Mouse (Mus musculus) forebrain, embryonic 14.5 days (tissue): Measurements from ENCODE around the gene Sumo3. TPM values are rescaled to one million over a fixed set of nuclear protein-coding genes. Genes with fewer than 3 reads are reported as not detected.

ENCODE experiments used
- ATAC-seq: fragments of 200-750 bp; cut with Nextera tagmentation; 2 replicates; pipeline ENCODE4 v1.8.0; 2017; ENCODE audit warnings: mild to moderate bottlenecking, moderate library complexity
- DNase-seq: peaks from one replicate; pipeline ENCODE4 v3.0.0-alpha.2; 2015; ENCODE audit warnings: low spot score
- H3K27ac ChIP-seq: fragments of 300-500 bp; sonication (generic); 2 replicates; pipeline ENCODE4 v1.5.1; 2014; ENCODE audit warnings: low read depth, mild to moderate bottlenecking, control low read depth, low read length, moderate library complexity
- H3K27me3 ChIP-seq: fragments of 300-500 bp; sonication (generic); replicated peaks from 2 replicates; pipeline ENCODE4 v1.6.1; 2014; ENCODE audit warnings: low read length, control low read depth, mixed read lengths; ENCODE audit not compliant: control insufficient read depth, insufficient read depth
- H3K36me3 ChIP-seq: fragments of 300-500 bp; sonication (generic); 2 replicates; pipeline ENCODE4 v1.6.1; 2014; ENCODE audit warnings: low read length, control low read depth; ENCODE audit not compliant: control insufficient read depth, insufficient read depth
- H3K4me1 ChIP-seq: fragments of 300-500 bp; sonication (generic); 2 replicates; pipeline ENCODE4 v1.6.1; 2014; ENCODE audit warnings: antibody characterized with exemption, low read length, control low read depth; ENCODE audit not compliant: control insufficient read depth, insufficient read depth
- H3K4me2 ChIP-seq: fragments of 300-500 bp; sonication (generic); 2 replicates; pipeline ENCODE4 v1.6.1; 2014; ENCODE audit warnings: mild to moderate bottlenecking, control low read depth, low read length
- H3K4me3 ChIP-seq: fragments of 300-500 bp; sonication (generic); 2 replicates; pipeline ENCODE4 v1.5.1; 2014; ENCODE audit warnings: low read depth, low read length, control low read depth
- H3K9ac ChIP-seq: fragments of 300-500 bp; sonication (generic); 2 replicates; pipeline ENCODE4 v1.6.1; 2014; ENCODE audit warnings: mild to moderate bottlenecking, low read length, control low read depth, moderate library complexity
- H3K9me3 ChIP-seq: fragments of 300-500 bp; sonication (generic); replicated peaks from 2 replicates; pipeline ENCODE4 v1.6.1; 2016; ENCODE audit warnings: low read length, control low read depth, mixed read lengths; ENCODE audit not compliant: control insufficient read depth
- WGBS: fragments of 180-500 bp; shearing (Covaris S2); extraction: QIAGEN DNeasy Blood & Tissue Kit; methylation state at CpG from one replicate; pipeline ENCODE4 v1.1.7; 2014; 5-methylcytosine and 5-hydroxymethylcytosine counted together
- polyA plus RNA-seq: library from polyadenylated mRNA; unstranded; fragments of >200 nt; fragmentation: Nextera tagmentation; extraction: Ambion mirVana; gene quantifications from 2 replicates; pipeline ENCODE4 v1.2.1, GENCODE M21; 2014

Sumo3 gene
- 277 and 308 TPM in 2 replicates for polyA plus RNA-seq

DNA sequence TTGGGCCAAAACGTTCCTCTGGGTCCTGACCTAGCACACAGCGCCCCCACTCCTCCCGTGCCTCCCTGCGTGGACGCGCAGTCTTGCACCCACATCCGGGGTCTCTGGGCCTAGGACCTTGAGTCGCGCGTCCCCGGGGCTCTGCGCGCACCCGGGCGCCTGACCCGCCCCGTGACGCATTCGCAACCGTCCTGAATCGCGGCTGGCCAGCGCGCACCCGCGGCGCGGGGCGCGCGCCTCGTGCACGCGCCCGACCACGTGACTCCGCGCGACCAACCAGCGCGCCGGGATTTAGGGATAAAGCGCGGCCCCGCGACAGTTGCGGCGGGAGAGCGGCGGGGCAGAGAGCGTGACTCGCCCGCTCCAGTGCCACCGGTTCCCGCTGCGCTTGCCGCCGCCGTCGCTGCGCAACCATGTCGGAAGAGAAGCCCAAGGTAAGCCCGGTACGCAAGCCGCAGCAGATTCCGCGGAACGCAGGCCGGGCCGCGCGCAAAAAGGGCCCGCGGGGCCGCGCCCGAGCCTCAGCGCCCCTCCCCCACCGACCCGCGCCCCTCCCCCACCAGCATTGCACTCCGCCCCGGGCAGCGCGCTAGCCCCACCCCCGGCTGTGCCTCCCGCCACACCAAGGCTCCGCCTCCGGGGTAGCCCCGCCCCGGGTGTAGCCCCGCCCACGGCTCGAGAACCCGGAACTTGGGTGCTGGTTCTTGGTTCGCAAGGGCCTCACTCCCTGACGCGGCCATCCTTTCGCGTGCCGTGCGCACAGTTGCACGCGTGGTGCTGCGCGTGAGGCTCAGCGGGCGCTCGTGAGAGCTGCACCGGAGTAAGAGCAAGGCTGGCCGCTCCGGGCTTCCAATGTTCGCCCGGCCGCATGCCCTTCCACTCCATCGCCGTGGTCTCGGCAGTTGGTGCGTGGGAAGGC lies at the start of gene Sumo3, which contains the start of gene Gm49325:
Sumo3 (plus strand) TSS at position 190 of the 919 bp plus-strand sequence.
Gm49325 (plus strand) TSS at position 290 of the 919 bp plus-strand sequence.
- Histone ChIP-seq H3K9ac (peak within 1 kb of the TSS; percentile 78), H3K36me3 (peaks cover 15% of the 10 kb centered on the region), H3K4me2 (peak within 1 kb of the TSS; percentile 87), H3K27ac (peak within 1 kb of the TSS; percentile 94), H3K4me1 (peaks cover 12% of the 10 kb centered on the region), H3K27me3 (no peaks in the 10 kb centered on the region), H3K4me3 (peak within 1 kb of the TSS; percentile 63), H3K9me3 (no peaks in the 10 kb centered on the region)
- peak; percentile 89 for ATAC-seq
- DNase-seq = peak; percentile 89
- 1% methylated on average over 96 of the region's 119 CpGs for WGBS

DNA sequence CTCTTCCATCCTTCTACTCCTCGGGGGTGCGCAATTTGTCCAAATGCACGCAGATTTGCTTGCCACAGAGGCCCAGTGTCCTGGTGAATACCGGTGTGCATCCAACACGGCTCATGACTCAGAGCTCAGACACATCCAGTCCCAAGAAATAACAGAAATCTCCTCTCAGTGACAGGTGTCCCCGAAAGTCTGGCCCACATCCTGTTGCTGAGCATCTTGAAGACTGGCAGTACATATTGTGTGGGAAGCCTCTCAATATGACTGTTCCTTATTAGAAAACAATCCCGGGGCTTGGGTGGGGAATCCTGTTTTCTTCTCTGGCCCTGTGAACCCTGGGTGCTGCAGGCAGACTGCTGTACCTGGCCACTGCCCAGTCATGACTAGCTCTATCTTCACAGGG lies 49.3 kb upstream of the Sumo3 start:
- no peak overlapping the region for H3K27ac ChIP-seq
- H3K4me1 ChIP-seq = no peaks in the 10 kb centered on the region
- H3K9ac ChIP-seq = no peak overlapping the region
- no peaks in the 10 kb centered on the region for H3K9me3 ChIP-seq
- no peaks in the 10 kb centered on the region for H3K36me3 ChIP-seq
- H3K27me3 ChIP-seq = no peaks in the 10 kb centered on the region
- H3K4me3 ChIP-seq = no peak overlapping the region
- WGBS = 88% methylated on average over 7 of the region's 7 CpGs
- H3K4me2 ChIP-seq = no peak overlapping the region
- ATAC-seq (no peak), DNase-seq (no peak)

DNA sequence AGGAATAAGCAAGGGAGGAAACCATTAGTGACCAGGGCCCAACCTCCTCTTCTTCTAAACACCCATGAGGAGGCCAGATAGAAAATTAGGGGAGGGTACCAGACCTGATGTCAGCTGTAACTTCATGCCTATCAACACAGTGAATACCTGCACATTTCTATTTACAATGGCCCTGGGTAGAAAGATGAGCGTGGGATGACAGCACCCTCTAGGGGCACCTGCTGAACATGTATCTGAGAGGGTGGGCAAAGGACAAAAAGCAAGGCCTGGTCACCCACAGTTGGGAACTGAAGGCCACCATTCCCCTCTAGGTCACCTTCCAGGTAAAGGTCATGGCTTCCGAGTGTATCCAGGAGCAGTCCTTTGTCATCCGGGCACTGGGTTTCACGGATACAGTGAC lies 48.3 kb upstream of the Sumo3 start:
- Histone ChIP-seq H3K4me3 (no peak overlapping the region), H3K27me3 (no peaks in the 10 kb centered on the region), H3K27ac (no peak overlapping the region), H3K4me2 (no peak overlapping the region), H3K9ac (no peak overlapping the region), H3K4me1 (no peaks in the 10 kb centered on the region), H3K9me3 (no peaks in the 10 kb centered on the region), H3K36me3 (no peaks in the 10 kb centered on the region)
- ATAC-seq (no peak), DNase-seq (no peak)
- WGBS = 86% methylated on average over 4 of the region's 4 CpGs

DNA sequence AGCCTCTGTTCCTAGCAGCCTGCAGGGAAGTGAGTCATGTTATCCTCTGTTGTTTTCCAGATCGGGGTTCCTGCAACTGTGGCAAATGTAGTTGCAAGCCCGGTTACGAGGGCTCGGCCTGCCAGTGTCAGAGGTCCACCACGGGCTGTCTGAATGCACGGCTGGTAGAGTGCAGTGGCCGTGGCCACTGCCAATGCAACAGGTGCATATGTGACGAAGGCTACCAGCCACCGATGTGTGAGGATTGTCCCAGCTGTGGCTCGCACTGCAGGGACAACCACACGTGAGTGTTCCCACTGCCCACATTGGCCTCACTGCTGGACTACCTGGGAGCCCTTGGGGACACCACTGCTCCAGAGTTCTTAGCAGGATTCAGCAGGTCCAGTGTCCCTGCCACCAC lies 45.8 kb upstream of the Sumo3 start:
- Histone ChIP-seq H3K4me3 (no peak overlapping the region), H3K4me2 (no peak overlapping the region), H3K9me3 (no peaks in the 10 kb centered on the region), H3K36me3 (no peaks in the 10 kb centered on the region), H3K9ac (no peak overlapping the region), H3K27ac (no peak overlapping the region), H3K27me3 (no peaks in the 10 kb centered on the region), H3K4me1 (no peaks in the 10 kb centered on the region)
- DNase-seq (no peak), ATAC-seq (no peak)
- 89% methylated on average over 11 of the region's 11 CpGs for WGBS

DNA sequence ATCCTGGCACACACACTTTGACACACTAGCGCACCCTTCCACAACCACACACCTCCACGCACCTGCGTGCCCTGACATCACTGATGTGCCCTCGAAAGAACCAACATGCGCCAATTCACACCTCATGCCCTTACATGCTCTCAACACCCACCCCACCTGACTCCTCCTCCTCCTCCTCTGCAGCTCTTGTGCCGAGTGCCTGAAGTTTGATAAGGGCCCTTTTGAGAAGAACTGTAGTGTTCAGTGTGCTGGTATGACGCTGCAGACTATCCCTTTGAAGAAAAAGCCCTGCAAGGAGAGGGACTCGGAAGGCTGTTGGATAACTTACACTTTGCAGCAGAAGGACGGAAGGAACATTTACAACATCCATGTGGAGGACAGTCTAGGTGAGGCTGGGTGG lies 45.1 kb upstream of the Sumo3 start:
- Histone ChIP-seq H3K4me1 (no peaks in the 10 kb centered on the region), H3K27ac (no peak overlapping the region), H3K9ac (no peak overlapping the region), H3K9me3 (no peaks in the 10 kb centered on the region), H3K4me2 (no peak overlapping the region), H3K36me3 (no peaks in the 10 kb centered on the region), H3K4me3 (no peak overlapping the region), H3K27me3 (no peaks in the 10 kb centered on the region)
- no peak for DNase-seq
- WGBS = 87% methylated on average over 9 of the region's 9 CpGs
- ATAC-seq = no peak

DNA sequence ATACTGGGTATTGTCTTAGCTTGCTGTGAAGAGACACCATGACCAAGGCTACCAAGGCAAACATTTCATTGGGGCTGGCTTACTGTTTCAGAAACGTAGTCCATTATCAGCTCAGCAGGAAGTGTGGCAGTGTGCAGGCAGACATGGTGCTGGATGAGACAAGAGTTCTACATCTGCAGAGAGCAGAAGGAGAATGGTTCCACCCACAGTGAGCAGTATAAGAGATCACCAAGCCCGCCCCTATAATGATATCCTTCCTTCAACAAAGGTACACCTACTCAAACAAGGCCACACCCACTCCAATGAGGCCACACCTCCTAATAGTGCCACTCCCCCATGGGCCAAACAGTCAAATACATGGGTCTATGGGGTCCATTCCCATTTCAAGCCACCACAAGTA lies 44.4 kb upstream of the Sumo3 start:
- 69% methylated on average over 2 of the region's 2 CpGs for WGBS
- ATAC-seq (no peak), DNase-seq (no peak)
- no peaks in the 10 kb centered on the region for H3K4me1 ChIP-seq
- no peaks in the 10 kb centered on the region for H3K9me3 ChIP-seq
- H3K9ac ChIP-seq = no peak overlapping the region
- no peak overlapping the region for H3K4me2 ChIP-seq
- H3K36me3 ChIP-seq = no peaks in the 10 kb centered on the region
- no peaks in the 10 kb centered on the region for H3K27me3 ChIP-seq
- no peak overlapping the region for H3K4me3 ChIP-seq
- H3K27ac ChIP-seq = no peak overlapping the region

DNA sequence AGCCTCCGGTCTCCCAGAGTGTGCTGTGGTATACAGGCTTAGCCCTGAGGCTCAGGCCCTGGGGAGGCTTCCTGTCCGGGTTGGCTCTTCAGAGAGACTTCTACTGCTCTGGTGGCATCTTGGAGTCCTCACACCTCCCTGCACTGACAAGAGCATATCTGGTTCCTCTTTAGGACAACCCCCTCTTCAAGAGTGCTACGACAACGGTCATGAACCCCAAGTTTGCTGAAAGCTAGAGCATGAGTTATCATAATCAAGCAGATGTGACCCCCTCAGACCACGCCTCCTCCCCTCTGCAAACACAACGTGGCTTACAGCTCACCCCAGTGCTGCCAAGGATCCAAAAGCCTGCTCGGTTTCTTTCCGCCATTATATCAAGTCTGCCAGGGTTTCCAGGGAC lies 40.9 kb upstream of the Sumo3 start:
- H3K36me3 ChIP-seq = no peaks in the 10 kb centered on the region
- no peaks in the 10 kb centered on the region for H3K4me1 ChIP-seq
- H3K4me2 ChIP-seq = no peak overlapping the region
- WGBS = 81% methylated on average over 8 of the region's 8 CpGs
- H3K9me3 ChIP-seq = no peaks in the 10 kb centered on the region
- H3K27me3 ChIP-seq = no peaks in the 10 kb centered on the region
- DNase-seq (no peak), ATAC-seq (no peak)
- no peak overlapping the region for H3K27ac ChIP-seq
- H3K4me3 ChIP-seq = no peak overlapping the region
- no peak overlapping the region for H3K9ac ChIP-seq

DNA sequence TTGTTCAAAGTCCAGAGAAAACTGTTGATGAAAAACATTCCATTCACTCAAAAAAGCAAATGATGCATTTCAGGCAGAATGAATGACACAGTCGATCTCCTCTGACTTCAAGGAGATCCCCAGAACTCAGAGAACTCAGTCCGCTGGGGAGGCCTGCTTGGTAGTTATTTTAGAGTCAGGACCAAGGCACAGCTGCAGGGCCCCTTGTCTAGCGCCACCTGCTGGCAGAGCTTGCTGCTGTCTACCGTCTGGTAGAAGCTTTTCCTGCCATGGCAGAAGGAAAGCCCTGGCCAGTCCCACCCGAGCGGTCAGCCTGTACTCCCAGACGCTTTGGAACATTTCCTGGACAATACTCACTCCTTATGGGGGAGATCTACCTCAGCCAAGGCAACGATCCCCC lies 39.2 kb upstream of the Sumo3 start:
- Histone ChIP-seq H3K9ac (no peak overlapping the region), H3K4me2 (no peak overlapping the region), H3K9me3 (no peaks in the 10 kb centered on the region), H3K4me1 (no peaks in the 10 kb centered on the region), H3K36me3 (no peaks in the 10 kb centered on the region), H3K27me3 (no peaks in the 10 kb centered on the region), H3K27ac (no peak overlapping the region), H3K4me3 (no peak overlapping the region)
- DNase-seq (peak; percentile 48), ATAC-seq (no peak)
- WGBS = 33% methylated on average over 8 of the region's 8 CpGs

DNA sequence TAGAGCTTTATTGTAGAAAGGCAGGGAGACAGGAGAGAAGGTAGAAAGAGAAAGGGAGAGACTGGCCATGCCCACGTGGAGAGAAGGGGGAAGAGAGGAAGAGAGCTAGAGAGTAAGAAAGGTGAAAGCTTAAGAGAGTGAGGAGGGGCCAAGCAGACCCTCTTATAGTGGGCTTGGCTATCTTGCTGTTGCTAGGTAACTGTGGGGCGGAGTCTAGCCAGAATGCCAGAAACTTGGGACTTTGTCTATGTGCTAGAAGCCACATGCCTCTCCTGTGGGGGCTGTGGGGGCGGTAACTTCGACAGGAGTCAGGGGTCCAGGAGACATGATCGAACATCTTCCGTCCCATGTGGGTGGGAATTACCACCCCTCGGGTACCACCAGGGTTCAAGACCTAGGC lies 36.4 kb upstream of the Sumo3 start:
- Histone ChIP-seq H3K4me3 (no peak overlapping the region), H3K9me3 (no peaks in the 10 kb centered on the region), H3K36me3 (no peaks in the 10 kb centered on the region), H3K9ac (no peak overlapping the region), H3K4me2 (no peak overlapping the region), H3K4me1 (no peaks in the 10 kb centered on the region), H3K27ac (no peak overlapping the region), H3K27me3 (no peaks in the 10 kb centered on the region)
- ATAC-seq (no peak), DNase-seq (no peak)
- 48% methylated on average over 7 of the region's 7 CpGs for WGBS
